Mouse (Mus musculus) neural tube, embryonic 14.5 days (tissue): ENCODE results near the gene Trmt112. TPM values are rescaled to one million over a fixed set of nuclear protein-coding genes. Genes with fewer than 3 reads are reported as not detected.

ENCODE experiments used
- microRNA-seq: library from miRNA; unstranded; fragments of <30 nt; microRNA quantifications from one replicate; pipeline ENCODE4, GENCODE M21; 2016
- polyA plus RNA-seq: library from polyadenylated mRNA; unstranded; fragments of >200 nt; fragmentation: Nextera tagmentation; extraction: Ambion mirVana; gene quantifications from 2 replicates; pipeline ENCODE4 v1.2.1, GENCODE M21; 2014

Gene Trmt112
- polyA plus RNA-seq, 1 experiment from 2014 or later = 104 TPM

Small RNA genes lying within 50 kb of the gene (microRNA-seq; reads per million reads assigned to microRNA genes)
- 0.85 reads per million for gene Mir6990

Other genes with a start within 250 kb of the Trmt112 start
- 9.6 and 10.4 TPM in 2 replicates for gene Rps6ka4, start 69.1 kb upstream of the Trmt112 start, polyA plus RNA-seq
- 0.32 TPM in 2 replicates for gene Ccdc88b, start 51.5 kb upstream of the Trmt112 start, polyA plus RNA-seq
- 240 and 272 TPM in 2 replicates for gene Prdx5, start 408 bp downstream of the Trmt112 start, polyA plus RNA-seq
- 6.9 and 8.4 TPM in 2 replicates for gene Esrra, start 12.1 kb downstream of the Trmt112 start, polyA plus RNA-seq
- 0.94 and 5.6 TPM in 2 replicates for gene Catsperz, start 15.7 kb downstream of the Trmt112 start, polyA plus RNA-seq
- gene Kcnk4, start 24.8 kb downstream of the Trmt112 start, polyA plus RNA-seq = 9.4 and 9.9 TPM in 2 replicates
- 87.4 and 87.8 TPM in 2 replicates for gene Bad, start 32.2 kb downstream of the Trmt112 start, polyA plus RNA-seq
- 57.3 and 59.6 TPM in 2 replicates for gene Gpr137, start 32.8 kb downstream of the Trmt112 start, polyA plus RNA-seq
- 140 and 162 TPM in 2 replicates for gene Ppp1r14b, start 65.3 kb downstream of the Trmt112 start, polyA plus RNA-seq
- gene Plcb3, start 66.8 kb downstream of the Trmt112 start, polyA plus RNA-seq = 7.6 and 17.6 TPM in 2 replicates
- 93.0 and 119 TPM in 2 replicates for gene Fkbp2, start 70.8 kb downstream of the Trmt112 start, polyA plus RNA-seq
- 52.0 and 60.9 TPM in 2 replicates for gene Vegfb, start 78.0 kb downstream of the Trmt112 start, polyA plus RNA-seq
- 23.7 and 28.5 TPM in 2 replicates for gene Dnajc4, start 82.9 kb downstream of the Trmt112 start, polyA plus RNA-seq
- gene Nudt22, start 86.4 kb downstream of the Trmt112 start, polyA plus RNA-seq = 22.0 and 22.6 TPM in 2 replicates
- gene Trpt1, start 86.4 kb downstream of the Trmt112 start, polyA plus RNA-seq = 22.2 and 29.8 TPM in 2 replicates
- 1.9 and 4.9 TPM in 2 replicates for gene Fermt3, start 109.8 kb downstream of the Trmt112 start, polyA plus RNA-seq
- gene Stip1, start 130.3 kb downstream of the Trmt112 start, polyA plus RNA-seq = 207 and 215 TPM in 2 replicates
- gene Macrod1, start 147.1 kb downstream of the Trmt112 start, polyA plus RNA-seq = 4.7 and 5.6 TPM in 2 replicates
- 11.0 and 13.3 TPM in 2 replicates for gene Flrt1, start 196.0 kb downstream of the Trmt112 start, polyA plus RNA-seq